In the genomic region with DNA sequence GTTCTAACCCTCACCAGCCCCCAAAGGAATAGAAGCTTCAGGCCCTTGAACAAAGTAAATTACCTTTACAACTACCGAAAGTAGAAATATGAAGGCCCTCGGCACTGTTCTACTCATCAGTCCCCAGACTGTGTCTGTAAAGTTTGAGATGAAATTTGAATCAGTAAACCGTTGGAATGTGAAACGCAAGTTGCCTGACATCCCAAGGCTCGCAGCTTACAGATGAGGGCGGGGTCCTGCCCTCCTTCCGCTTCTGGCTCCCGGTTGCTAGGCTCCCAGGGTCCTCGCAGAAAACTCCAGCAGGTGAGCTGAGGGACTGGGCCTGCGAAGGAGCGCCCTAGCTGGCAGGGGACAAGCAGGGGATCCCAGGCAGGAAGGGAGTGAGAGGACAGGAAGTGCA, we compare ENCODE assay signal across 8 mouse cellular contexts. TPM values are rescaled to one million over a fixed set of nuclear protein-coding genes. Genes with fewer than 3 reads are reported as not detected.
DNase-seq lines count a peak whose midpoint lies in the region; ATAC-seq and TF ChIP-seq lines count a peak whose summit lies in the region.

Agbl2 (plus strand) TSS at position 270 of the 400 bp plus-strand sequence.

- no peak for ATAC-seq in cerebellum, adult (ENCODE audit: insufficient number of reproducible peaks, low FRiP score, low TSS enrichment)
- ATAC-seq in forebrain, embryonic 15.5 days (replicated peaks), result peak; percentile 54; the same call in 1 of the 2 replicates
- ATAC-seq in hindbrain, embryonic 16.5 days, result peak; percentile 57
- peak; percentile 81 for ATAC-seq in lung, embryonic 14.5 days (ENCODE audit: insufficient read depth)
- no peak for ATAC-seq in inflammation-experienced regulatory T-cells, adult 6 months

- 12% methylated on average over 11 of the region's 11 CpGs for WGBS in cerebellum, adult 2 months
- WGBS in bone marrow, adult 2 months, result 6% methylated on average over 11 of the region's 11 CpGs
- 5% methylated on average over 11 of the region's 11 CpGs for WGBS in forebrain, embryonic 15.5 days
- WGBS in hindbrain, embryonic 16.5 days, result 4% methylated on average over 11 of the region's 11 CpGs
- 2% methylated on average over 11 of the region's 11 CpGs for WGBS in lung, embryonic 14.5 days
- 6% methylated on average over 11 of the region's 11 CpGs for WGBS in small intestine, adult 2 months

- H3K9me3 ChIP-seq in forebrain, embryonic 15.5 days, result no peaks in the 10 kb centered on the region
- H3K9me3 ChIP-seq in hindbrain, embryonic 16.5 days (ENCODE audit: control insufficient read depth, low read length), result no peaks in the 10 kb centered on the region
- H3K9me3 ChIP-seq in lung, embryonic 14.5 days (ENCODE audit: low read depth, low read length), result no peaks in the 10 kb centered on the region

- H3K4me3 ChIP-seq in cerebellum, adult 2 months (replicated peaks; ENCODE audit: insufficient read depth, low read depth, low read length), result peak within 1 kb of the TSS; percentile 72
- peak within 1 kb of the TSS; percentile 37 for H3K4me3 ChIP-seq in bone marrow, adult 2 months (replicated peaks; ENCODE audit: control insufficient read depth, low read depth, low read length)
- H3K4me3 ChIP-seq in forebrain, embryonic 15.5 days, result peak within 1 kb of the TSS; percentile 28
- peak within 1 kb of the TSS; percentile 33 for H3K4me3 ChIP-seq in hindbrain, embryonic 16.5 days (ENCODE audit: low read length)
- H3K4me3 ChIP-seq in lung, embryonic 14.5 days (ENCODE audit: low read depth, low read length), result peak within 1 kb of the TSS; percentile 33
- peak within 1 kb of the TSS; percentile 51 for H3K4me3 ChIP-seq in small intestine, adult 2 months (ENCODE audit: low read depth, low read length)

- TF ChIP-seq POLR2A in cerebellum, adult 2 months (IDR thresholded peaks at IDR 0.05; ENCODE audit: borderline replicate concordance, insufficient read depth, low read length), result no peak
- TF ChIP-seq POLR2A in bone marrow, adult 2 months (IDR thresholded peaks at IDR 0.05; ENCODE audit: borderline replicate concordance, control insufficient read depth, low read depth, low read length), result no peak
- TF ChIP-seq POLR2A in small intestine, adult 2 months (IDR thresholded peaks at IDR 0.05; ENCODE audit: low read depth, low read length), result no peak

- H3K27ac ChIP-seq in cerebellum, adult 2 months (ENCODE audit: insufficient read depth, low read length), result peak within 1 kb of the TSS; percentile 54
- H3K27ac ChIP-seq in bone marrow, adult 2 months (ENCODE audit: control insufficient read depth, insufficient read depth, low read depth, low read length, poor library complexity), result no peak within 1 kb of the TSS; the same call in 1 of the 2 replicates
- H3K27ac ChIP-seq in forebrain, embryonic 15.5 days (replicated peaks), result no peak within 1 kb of the TSS
- no peak within 1 kb of the TSS for H3K27ac ChIP-seq in hindbrain, embryonic 16.5 days (ENCODE audit: low read depth, low read length)
- no peak within 1 kb of the TSS for H3K27ac ChIP-seq in lung, embryonic 14.5 days (ENCODE audit: low read depth)
- no peak within 1 kb of the TSS for H3K27ac ChIP-seq in small intestine, adult 2 months (ENCODE audit: insufficient read depth, low read depth, low read length)

- peak within 1 kb of the TSS; percentile 22 for H3K9ac ChIP-seq in forebrain, embryonic 15.5 days (replicated peaks)
- peak within 1 kb of the TSS; percentile 46 for H3K9ac ChIP-seq in hindbrain, embryonic 16.5 days (ENCODE audit: low read depth, low read length)
- peak within 1 kb of the TSS; percentile 41 for H3K9ac ChIP-seq in lung, embryonic 14.5 days

- no peaks in the 10 kb centered on the region for H3K4me1 ChIP-seq in cerebellum, adult 2 months (ENCODE audit: control insufficient read depth, insufficient read depth, low read length)
- H3K4me1 ChIP-seq in bone marrow, adult 2 months (ENCODE audit: control insufficient read depth, insufficient read depth, low read length), result no peaks in the 10 kb centered on the region; the same call in 1 of the 2 replicates
- peaks cover 6% of the 10 kb centered on the region for H3K4me1 ChIP-seq in forebrain, embryonic 15.5 days
- peaks cover 3% of the 10 kb centered on the region for H3K4me1 ChIP-seq in hindbrain, embryonic 16.5 days (ENCODE audit: control insufficient read depth, insufficient read depth, low read depth, low read length)
- no peaks in the 10 kb centered on the region for H3K4me1 ChIP-seq in lung, embryonic 14.5 days (ENCODE audit: insufficient read depth)
- H3K4me1 ChIP-seq in small intestine, adult 2 months (ENCODE audit: control insufficient read depth, insufficient read depth, insufficient read length, low read length), result peaks cover 2% of the 10 kb centered on the region

- peaks cover 34% of the 10 kb centered on the region for H3K36me3 ChIP-seq in forebrain, embryonic 15.5 days
- peaks cover 30% of the 10 kb centered on the region for H3K36me3 ChIP-seq in hindbrain, embryonic 16.5 days (ENCODE audit: control insufficient read depth, insufficient read depth, low read length)
- peaks cover 38% of the 10 kb centered on the region for H3K36me3 ChIP-seq in lung, embryonic 14.5 days (ENCODE audit: insufficient read depth)
- peaks cover 28% of the 10 kb centered on the region for H3K36me3 ChIP-seq in small intestine, adult 2 months (ENCODE audit: control insufficient read depth, insufficient read depth, low read length)

- H3K4me2 ChIP-seq in forebrain, embryonic 15.5 days (replicated peaks), result peak within 1 kb of the TSS; percentile 45
- H3K4me2 ChIP-seq in hindbrain, embryonic 16.5 days (ENCODE audit: low read length), result peak within 1 kb of the TSS; percentile 62
- H3K4me2 ChIP-seq in lung, embryonic 14.5 days, result peak within 1 kb of the TSS; percentile 86

- H3K27me3 ChIP-seq in cerebellum, adult 2 months (ENCODE audit: control insufficient read depth, insufficient read depth, low read length), result no peaks in the 10 kb centered on the region
- no peaks in the 10 kb centered on the region for H3K27me3 ChIP-seq in forebrain, embryonic 15.5 days
- H3K27me3 ChIP-seq in hindbrain, embryonic 16.5 days (replicated peaks; ENCODE audit: control insufficient read depth, insufficient read depth, low read length), result peaks cover 6% of the 10 kb centered on the region
- no peaks in the 10 kb centered on the region for H3K27me3 ChIP-seq in lung, embryonic 14.5 days (ENCODE audit: insufficient read depth, low read length)
- H3K27me3 ChIP-seq in small intestine, adult 2 months (ENCODE audit: control insufficient read depth, insufficient read depth, low read length), result peaks cover 4% of the 10 kb centered on the region; the same call in 1 of the 2 replicates

- TF ChIP-seq CTCF in cerebellum, adult 2 months (IDR thresholded peaks at IDR 0.05; ENCODE audit: borderline replicate concordance, insufficient read depth, low read depth, low read length), result no peak
- no peak for TF ChIP-seq CTCF in bone marrow, adult 2 months (IDR thresholded peaks at IDR 0.05; ENCODE audit: control insufficient read depth, insufficient read depth, low read length)
- TF ChIP-seq CTCF in lung, embryonic 14.5 days (IDR thresholded peaks at IDR 0.05; ENCODE audit: low read depth), result no peak
- no peak for TF ChIP-seq CTCF in small intestine, adult 2 months (IDR thresholded peaks at IDR 0.05; ENCODE audit: extremely low read depth, insufficient read length, insufficient replicate concordance, low read depth, low read length)

- DNase-seq in cerebellum, adult 2 months, result peak; percentile 42 to 49
- DNase-seq in lung, embryonic 14.5 days, result peak; percentile 71

RNA-seq across cellular contexts. Expression of gene Agbl2, which starts in this region (rescaled TPM):
- 6.7 and 8.1 TPM in 2 replicates for polyA plus RNA-seq in cerebellum, adult 2 months (2012; rRNA removed)
- not detected in 2 replicates for polyA plus RNA-seq in bone marrow, adult 2 months (2011; ENCODE audit: insufficient read depth, insufficient read length, low replicate concordance, missing spikeins)
- polyA plus RNA-seq in forebrain, embryonic 15.5 days (2015; fragmentation: Nextera tagmentation; extraction: Ambion mirVana), result 0.38 and 0.97 TPM in 2 replicates
- polyA plus RNA-seq in hindbrain, embryonic 16.5 days (2015; fragmentation: Nextera tagmentation; extraction: Ambion mirVana), result 0.69 and 1.1 TPM in 2 replicates
- polyA plus RNA-seq in lung, embryonic 14.5 days (2014; fragmentation: Nextera tagmentation; extraction: Ambion mirVana), result 0.96 and 1.2 TPM in 2 replicates
- 0.08 and 0.22 TPM in 2 replicates for polyA plus RNA-seq in small intestine, adult 2 months (2012; rRNA removed)
- not detected for polyA plus RNA-seq in inflammation-experienced regulatory T-cells, adult 6 months (2017; shearing (Covaris generic))

Comparison
In these comparisons a context has a peak if more than half of its experiments do, and no peak if none do; other contexts are left out.
1. Peak in ATAC-seq, H3K4me3 ChIP-seq, H3K9ac ChIP-seq and H3K4me2 ChIP-seq in forebrain, embryonic 15.5 days; RNA of the gene not detected or under 1 TPM.
2. ATAC-seq: peak in hindbrain, embryonic 16.5 days (single experiment) and lung, embryonic 14.5 days (single experiment); none in cerebellum, adult (single experiment) and inflammation-experienced regulatory T-cells, adult 6 months (single experiment).
3. Peak in every context shown above with its lines, with median percentiles within 50 percentile points of each other: H3K4me3 ChIP-seq, H3K4me2 ChIP-seq and H3K9ac ChIP-seq.